Mouse (Mus musculus) central nervous system, embryonic 11.5 days (tissue): Measurements from ENCODE around the gene Cc2d1a. TPM values are rescaled to one million over a fixed set of nuclear protein-coding genes. Genes with fewer than 3 reads are reported as not detected.

Source experiments
- polyA plus RNA-seq: library from polyadenylated mRNA; depleted of rRNA; stranded (reverse); fragments of >200 nt; gene quantifications from 2 replicates; pipeline ENCODE4 v1.2.3, GENCODE M21; 2012; rRNA removed

The Cc2d1a gene
- polyA plus RNA-seq: 16.2 and 18.8 TPM in 2 replicates

GRCm38 (mm10) chr8:84147769-84148530, at the start of gene Cc2d1a, which contains the start of gene 4930432K21Rik:
Cc2d1a (minus strand) TSS chr8:84147936.
4930432K21Rik (plus strand) TSS chr8:84148025.

GRCm38 (mm10) chr8:84185117-84185516, 37.4 kb upstream of the Cc2d1a start, which contains the start of gene Nanos3:
Nanos3 (minus strand) TSS chr8:84185217.

GRCm38 (mm10) chr8:84125656-84126055, 22.1 kb downstream of the Cc2d1a start, which contains the start of gene Podnl1:
Podnl1 (plus strand) TSS chr8:84125989.

GRCm38 (mm10) chr8:84104697-84105609, 42.8 kb downstream of the Cc2d1a start, which contains the start of gene Dcaf15:
Dcaf15 (minus strand) TSS chr8:84104768.

Other genes with a start within 250 kb of the Cc2d1a start
- 92.0 and 127 TPM in 2 replicates for gene Adgrl1, start 247.8 kb downstream of the Cc2d1a start, polyA plus RNA-seq
- gene Gm10644, start 192.7 kb downstream of the Cc2d1a start, polyA plus RNA-seq: 0.47 and 0.55 TPM in 2 replicates
- gene Asf1b, start 192.4 kb downstream of the Cc2d1a start, polyA plus RNA-seq: 66.3 and 80.1 TPM in 2 replicates
- 85.5 and 107 TPM in 2 replicates for gene Prkaca, start 174.9 kb downstream of the Cc2d1a start, polyA plus RNA-seq
- gene Samd1, start 150.3 kb downstream of the Cc2d1a start, polyA plus RNA-seq: 74.9 and 84.6 TPM in 2 replicates
- 0.81 and 1.1 TPM in 2 replicates for gene 1700067K01Rik, start 146.4 kb downstream of the Cc2d1a start, polyA plus RNA-seq
- gene 2210011C24Rik, start 135.8 kb downstream of the Cc2d1a start, polyA plus RNA-seq: 0.10 and 0.12 TPM in 2 replicates
- gene Palm3, start 126.5 kb downstream of the Cc2d1a start, polyA plus RNA-seq: 6.2 and 10.8 TPM in 2 replicates
- 0.37 and 0.45 TPM in 2 replicates for gene Il27ra, start 105.3 kb downstream of the Cc2d1a start, polyA plus RNA-seq
- gene Rln3, start 102.9 kb downstream of the Cc2d1a start, polyA plus RNA-seq: not detected in 2 replicates
- 2.5 and 2.7 TPM in 2 replicates for gene Gm10643, start 82.8 kb downstream of the Cc2d1a start, polyA plus RNA-seq
- 20.2 and 26.5 TPM in 2 replicates for gene Rfx1, start 81.1 kb downstream of the Cc2d1a start, polyA plus RNA-seq
- 65.4 and 90.4 TPM in 2 replicates for gene Dcaf15, start 43.2 kb downstream of the Cc2d1a start, polyA plus RNA-seq
- 0.07 and 0.32 TPM in 2 replicates for gene Podnl1, start 21.9 kb downstream of the Cc2d1a start, polyA plus RNA-seq
- gene 4930432K21Rik, start 89 bp upstream of the Cc2d1a start, polyA plus RNA-seq: 1.4 and 1.6 TPM in 2 replicates
- 4.6 and 7.7 TPM in 2 replicates for gene Nanos3, start 37.3 kb upstream of the Cc2d1a start, polyA plus RNA-seq
- 39.1 and 41.8 TPM in 2 replicates for gene Zswim4, start 89.1 kb upstream of the Cc2d1a start, polyA plus RNA-seq
- gene D8Ertd738e, start 101.8 kb upstream of the Cc2d1a start, polyA plus RNA-seq: 241 and 402 TPM in 2 replicates
- 38.0 and 61.4 TPM in 2 replicates for gene Mri1, start 109.4 kb upstream of the Cc2d1a start, polyA plus RNA-seq
- gene Ccdc130, start 122.4 kb upstream of the Cc2d1a start, polyA plus RNA-seq: 27.5 and 38.7 TPM in 2 replicates
- gene Cacna1a, start 240.5 kb upstream of the Cc2d1a start, polyA plus RNA-seq: 18.3 and 22.7 TPM in 2 replicates